Mouse (Mus musculus): ENCODE measurements around the gene Raver2.

GRCm38 (mm10) chr4:101093292-101093691 is 24.5 kb downstream of the Raver2 start:
- TF ChIP-seq CTCF (IDR thresholded peaks at IDR 0.05; ENCODE audit: low read depth) (no peak), EP300 (optimal IDR thresholded peaks at IDR 0.05) (no peak)

All from stomach, postnatal 0 days (tissue).